Mouse (Mus musculus) layer of hippocampus, postnatal 25 days (tissue): ENCODE results near the gene Plekha6. TPM values are rescaled to one million over a fixed set of nuclear protein-coding genes. Genes with fewer than 3 reads are reported as not detected.

Source experiments
- DNase-seq, 2 experiments: peaks; one replicate each; pipeline ENCODE4 v3.0.0; 2022; ENCODE audit warnings: mixed read lengths in 2 of 2, low spot score in 1 of 2; ENCODE audit errors: extremely low spot score in 1 of 2
- total RNA-seq, 2 experiments: library from RNA; stranded (reverse); gene quantifications; 2 replicates each; pipeline ENCODE4 v1.2.3; 2021

The Plekha6 gene
- total RNA-seq, 2 experiments from 2014 or later = 34.4 to 52.1 TPM

GRCm38 (mm10) chr1:133347226-133347625, 183.2 kb downstream of the Plekha6 start:
- no peak for DNase-seq

GRCm38 (mm10) chr1:133347693-133348520, 183.9 kb downstream of the Plekha6 start:
- DNase-seq = no peak

- DNase-seq = no peak
Measured at GRCm38 (mm10) chr1:133350210-133350609, 186.2 kb downstream of the Plekha6 start, which contains the start of gene Ren1. Ren1 (plus strand) TSS chr1:133350510.

GRCm38 (mm10) chr1:133351762-133352161, 187.8 kb downstream of the Plekha6 start:
- DNase-seq = no peak

Other genes with a start within 250 kb of the Plekha6 start
- 10 to 100 TPM; 65.5 to 91.1 TPM for gene Mdm4, start 133.6 kb upstream of the Plekha6 start, total RNA-seq
- 10 to 100 TPM; 12.3 to 17.3 TPM for gene Pik3c2b, start 118.5 kb upstream of the Plekha6 start, total RNA-seq
- 10 to 100 TPM; 40.9 to 43.0 TPM for gene Ppp1r15b, start 33.1 kb upstream of the Plekha6 start, total RNA-seq
- gene Golt1a, start 145.6 kb downstream of the Plekha6 start, total RNA-seq = not detected
- gene Kiss1, start 157.7 kb downstream of the Plekha6 start, total RNA-seq = not detected
- not detected for gene Ren1, start 186.3 kb downstream of the Plekha6 start, total RNA-seq
- 1 to 10 TPM; 1.8 to 2.7 TPM for gene Etnk2, start 199.4 kb downstream of the Plekha6 start, total RNA-seq